Mouse (Mus musculus) G1E (cell line): ENCODE data around the gene Defb18. TPM values are rescaled to one million over a fixed set of nuclear protein-coding genes. Genes with fewer than 3 reads are reported as not detected.

Experiments used
- ATAC-seq: 2 replicates; pipeline ENCODE4 v1.8.0; 2016; ENCODE audit warnings: mild to moderate bottlenecking; ENCODE audit not compliant: insufficient number of reproducible peaks, poor library complexity, low FRiP score, severe bottlenecking; ENCODE audit errors: extremely low read depth
- DNase-seq: peaks from one replicate; pipeline ENCODE4 v3.0.0; 2012; ENCODE audit warnings: low spot score
- H3K27me3 ChIP-seq: 2 replicates; pipeline ENCODE4 v1.6.1; 2012; ENCODE audit warnings: mild to moderate bottlenecking, low read length, inconsistent platforms; ENCODE audit not compliant: insufficient read depth
- H3K36me3 ChIP-seq: replicated peaks from 2 replicates; pipeline ENCODE3; 2012; ENCODE audit warnings: mild to moderate bottlenecking, inconsistent platforms
- H3K4me1 ChIP-seq: 2 replicates; pipeline ENCODE4 v1.6.1; 2012; ENCODE audit warnings: low read depth, low read length, inconsistent platforms, mixed read lengths; ENCODE audit not compliant: insufficient read depth
- H3K4me3 ChIP-seq: 2 replicates; pipeline ENCODE4 v1.5.1; 2012; ENCODE audit warnings: low read depth, mild to moderate bottlenecking, inconsistent platforms, low read length, moderate library complexity, mixed read lengths
- H3K9me3 ChIP-seq: replicated peaks from 2 replicates; pipeline ENCODE4 v1.6.1; 2012; ENCODE audit warnings: inconsistent platforms
- CTCF ChIP-seq: IDR thresholded peaks from 2 replicates; pipeline ENCODE4 v1.5.1; 2012; ENCODE audit warnings: low read depth, low read length, inconsistent platforms, mixed read lengths
- GATA1 ChIP-seq: IDR thresholded peaks from 2 replicates; pipeline ENCODE4 v1.6.1; 2012; ENCODE audit warnings: borderline replicate concordance, low read length, inconsistent platforms, mixed read lengths
- GATA2 ChIP-seq: IDR thresholded peaks from 2 replicates; pipeline ENCODE4 v1.6.1; 2012; ENCODE audit warnings: low read depth, low read length, inconsistent platforms, borderline replicate concordance
- POLR2AphosphoS5 ChIP-seq: IDR thresholded peaks from 2 replicates; pipeline ENCODE4 v1.6.1; 2012; ENCODE audit warnings: low read depth, low read length, inconsistent platforms; ENCODE audit not compliant: insufficient replicate concordance
- TAL1 ChIP-seq: conservative IDR thresholded peaks from 2 replicates; pipeline ENCODE4 v1.6.1; 2012; ENCODE audit warnings: low read depth, low read length, inconsistent platforms, mixed read lengths
- polyA plus RNA-seq: library from polyadenylated mRNA; stranded (reverse); fragments of >175 nt; gene quantifications from 2 replicates; pipeline ENCODE4 v1.2.3, GENCODE M21; 2012
- total RNA-seq, 2 experiments: library from RNA; stranded (forward) in 1 of 2; stranded (reverse) in 1 of 2; fragments of 200-1000 nt in 1 of 2; fragments of >200 nt in 1 of 2; fragmentation: Nextera tagmentation in 1 of 2; gene quantifications; 2 replicates each; pipeline ENCODE4 v1.2.3; 2014 to 2017

Gene Defb18
- total and polyA plus RNA-seq, 3 experiments = not detected

DNA sequence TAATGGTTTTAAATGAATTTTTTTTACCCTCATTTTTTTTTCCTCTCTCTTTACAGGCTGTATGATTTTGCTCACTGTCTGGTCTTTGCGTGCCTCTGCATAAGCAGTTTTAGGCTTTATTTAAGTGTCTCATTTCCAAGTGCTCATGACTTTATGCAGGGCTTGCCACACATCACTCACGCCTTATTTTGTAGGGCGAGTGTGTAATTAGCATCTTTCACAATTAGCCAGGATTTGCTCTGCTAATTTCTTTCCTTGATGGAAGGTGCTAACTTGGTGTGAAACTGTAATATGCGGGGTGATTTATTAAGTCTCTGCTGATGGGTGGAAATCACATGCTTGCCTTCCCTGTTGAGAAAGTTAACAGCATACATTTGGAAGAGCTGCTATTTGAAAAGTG is 45.5 kb downstream of the Defb18 start:
- TF ChIP-seq TAL1 (no peak), POLR2AphosphoS5 (no peak), GATA2 (no peak), GATA1 (no peak), CTCF (no peak)
- Histone ChIP-seq H3K36me3 (no peaks in the 10 kb centered on the region), H3K4me1 (no peaks in the 10 kb centered on the region), H3K4me3 (no peak overlapping the region), H3K9me3 (peaks cover 4% of the 10 kb centered on the region; the same call in 1 of the 2 replicates), H3K27me3 (no peaks in the 10 kb centered on the region)
- ATAC-seq = no peak
- no peak for DNase-seq

DNA sequence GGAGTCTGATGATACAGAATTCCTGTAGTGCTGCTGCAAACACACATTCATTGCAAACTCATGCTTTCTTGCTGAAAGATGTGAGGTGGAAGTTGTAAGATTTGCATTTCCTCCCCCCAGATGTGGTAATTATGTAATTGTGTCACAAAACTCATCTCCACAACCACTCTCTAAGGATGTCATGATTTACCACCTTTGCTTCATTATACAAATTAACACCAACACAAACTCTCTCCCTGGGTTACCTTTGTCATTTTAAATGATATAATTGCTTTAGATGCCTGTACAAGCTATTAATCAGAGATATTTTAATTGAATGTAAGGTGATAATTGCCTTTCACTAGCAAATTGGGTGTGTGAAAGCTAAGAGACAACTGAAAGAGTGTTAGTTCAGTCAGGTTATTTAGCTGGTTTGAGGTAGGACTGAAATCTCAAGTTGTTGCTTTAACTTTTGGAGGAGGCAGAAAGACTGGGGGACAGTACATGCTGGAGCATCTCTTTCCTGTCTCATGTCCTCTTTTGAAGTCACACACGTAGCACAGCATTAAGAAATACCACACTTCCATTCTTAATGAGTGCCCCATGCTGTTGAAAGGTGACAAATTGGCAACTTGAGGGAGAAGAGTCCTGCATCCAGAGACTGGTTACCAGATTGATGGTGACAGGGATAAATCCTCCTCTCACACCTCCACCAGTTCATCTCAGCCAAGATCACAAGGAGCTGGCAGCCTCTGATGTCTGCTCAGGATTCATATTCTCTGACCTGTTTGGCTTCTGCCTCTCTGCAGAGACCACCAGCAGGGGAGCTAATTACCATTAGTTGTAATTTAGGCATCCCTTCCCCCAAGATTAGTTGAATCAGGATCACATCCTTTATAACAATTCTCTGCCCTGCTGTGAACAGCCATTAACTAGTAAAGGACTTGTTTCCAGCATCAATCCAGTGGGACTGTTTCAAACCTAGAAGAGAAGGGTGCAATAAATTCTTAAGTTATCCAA is 46.2 kb downstream of the Defb18 start:
- TF ChIP-seq GATA2 (no peak), POLR2AphosphoS5 (no peak), GATA1 (no peak), TAL1 (no peak), CTCF (no peak)
- H3K36me3 ChIP-seq = no peaks in the 10 kb centered on the region
- H3K4me1 ChIP-seq = no peaks in the 10 kb centered on the region
- no peak for DNase-seq
- peaks cover 4% of the 10 kb centered on the region; the same call in 1 of the 2 replicates for H3K9me3 ChIP-seq
- H3K27me3 ChIP-seq = no peaks in the 10 kb centered on the region
- no peak overlapping the region for H3K4me3 ChIP-seq
- ATAC-seq = no peak

Other genes starting within 250 kb of the Defb18 start
- not detected in 2 replicates for gene Crisp4, start 91.5 kb downstream of the Defb18 start, total RNA-seq (2014; fragmentation: Nextera tagmentation)
- gene Crisp4, start 91.5 kb downstream of the Defb18 start, total RNA-seq (2017) = 0.44 TPM in 1 of 2 replicates, not detected in the other
- not detected in 2 replicates for gene Crisp4, start 91.5 kb downstream of the Defb18 start, polyA plus RNA-seq
- gene Defb41, start 27.7 kb upstream of the Defb18 start, total RNA-seq (2014; fragmentation: Nextera tagmentation) = not detected in 2 replicates
- not detected in 2 replicates for gene Defb41, start 27.7 kb upstream of the Defb18 start, total RNA-seq (2017)
- not detected in 2 replicates for gene Defb41, start 27.7 kb upstream of the Defb18 start, polyA plus RNA-seq